Mouse (Mus musculus) left cerebral cortex, postnatal 25 days (tissue): ENCODE measurements around the gene Npepl1. TPM values are rescaled to one million over a fixed set of nuclear protein-coding genes. Genes with fewer than 3 reads are reported as not detected.

Experiments
- DNase-seq, 2 experiments: peaks; one replicate each; pipeline ENCODE4 v3.0.0; 2022; ENCODE audit warnings: low spot score in 2 of 2, mixed read lengths in 1 of 2
- intact Hi-C: fragments of 180-260 bp; cut with DNase I; formaldehyde crosslinking; loops from one replicate; pipeline ENCODE4 v1.15.1; 2025
- total RNA-seq, 2 experiments: library from RNA; stranded (reverse); gene quantifications; 2 replicates each; pipeline ENCODE4 v1.2.3; 2021

Npepl1 gene
- total RNA-seq, 2 experiments from 2014 or later = 9.9 to 10.8 TPM

GRCm38 (mm10) chr2:174160461-174160860 lies 50.3 kb downstream of the Npepl1 start:
- intact Hi-C loops = no loop called here
- DNase-seq = no peak

Other genes starting within 250 kb of the Npepl1 start
- gene Stx16, start 34.0 kb upstream of the Npepl1 start, total RNA-seq = 10 to 100 TPM; 49.5 to 56.1 TPM
- gene Gnas, start 174.0 kb downstream of the Npepl1 start, total RNA-seq = 1,000 to 10,000 TPM; 1,712 to 1,744 TPM
- 1 to 10 TPM; 2.2 to 3.0 TPM for gene Gm20721, start 236.4 kb downstream of the Npepl1 start, total RNA-seq